In the genomic region with DNA sequence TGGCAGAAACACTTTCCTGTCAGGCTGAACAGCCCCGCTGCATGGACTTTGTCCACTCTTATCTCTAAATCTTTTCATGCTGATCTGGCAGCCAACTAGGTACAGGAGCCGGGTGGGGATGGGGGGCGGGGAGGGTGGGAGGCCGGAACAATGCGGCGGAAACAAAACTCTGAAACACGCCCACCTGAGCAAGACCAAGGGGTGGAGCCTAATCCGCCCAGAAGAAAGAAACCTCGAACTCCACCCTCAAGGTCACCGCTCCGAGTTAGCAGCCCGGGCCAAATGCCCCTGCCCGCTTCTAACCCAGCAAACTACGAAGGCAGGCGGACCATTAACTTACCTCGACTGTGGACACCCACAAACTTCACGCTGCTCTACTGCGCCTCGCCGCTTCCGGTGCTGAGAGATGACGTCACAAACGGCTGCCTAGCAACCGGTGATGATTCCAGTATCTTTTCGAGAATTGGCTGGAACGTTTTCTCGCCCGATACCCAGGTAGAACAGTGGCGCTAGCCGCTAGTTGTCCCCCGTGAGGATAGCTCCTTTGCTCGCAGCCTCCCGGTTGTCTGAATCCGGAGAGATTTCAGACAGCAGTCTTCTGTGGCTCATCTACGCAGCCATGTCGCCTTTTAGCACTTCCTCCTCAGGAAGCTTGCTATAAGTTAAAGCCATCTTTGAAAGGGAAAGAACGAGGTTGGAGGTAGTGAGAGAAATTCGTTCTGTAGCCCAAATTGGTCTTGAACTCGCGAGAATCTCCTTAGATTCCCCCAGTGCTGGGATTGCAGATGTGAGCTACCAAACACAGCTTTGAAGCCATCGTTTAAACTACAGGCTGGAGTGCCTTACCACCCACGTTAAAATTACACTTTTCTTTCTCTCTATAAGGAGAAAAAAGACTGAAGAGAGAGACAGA, we compare ENCODE assay signal across 8 mouse cellular contexts. TPM values are rescaled to one million over a fixed set of nuclear protein-coding genes. Genes with fewer than 3 reads are reported as not detected.
A peak's percentile ranks its signal among the peaks of the same experiment; 100 is the strongest.
DNase-seq lines count a peak whose midpoint lies in the region; ATAC-seq and TF ChIP-seq lines count a peak whose summit lies in the region.

A gene (minus strand): TSS at position 398 of the 913 bp plus-strand sequence.

- peak within 1 kb of the TSS; percentile 95 for H3K27ac ChIP-seq in forebrain, postnatal 0 days (ENCODE audit: low read depth, low read length)
- peak within 1 kb of the TSS; percentile 98 for H3K27ac ChIP-seq in lung, embryonic 15.5 days

- TF ChIP-seq CTCF in G1E (IDR thresholded peaks at IDR 0.05; ENCODE audit: low read depth, low read length): no peak
- peak; percentile 52 for TF ChIP-seq CTCF in forebrain, postnatal 0 days (IDR thresholded peaks at IDR 0.05; ENCODE audit: low read depth)

- peak; percentile 84 for DNase-seq in G1E (ENCODE audit: low spot score)
- peak; percentile 94 to 96 for DNase-seq in cerebellum, adult 18-20 months
- peak; percentile 98 for DNase-seq in forebrain, postnatal 0 days
- DNase-seq in heart, postnatal 4 days: peak; percentile 96
- peak; percentile 95 to 98 for DNase-seq in layer of hippocampus, adult 8-10 months (ENCODE audit: low spot score in 2 of 2)
- peak; percentile 88 for DNase-seq in ovary, adult 18-20 months (ENCODE audit: low spot score)
- peak; percentile 97 for DNase-seq in thymus, postnatal 0 days (ENCODE audit: low spot score)

- no peaks in the 10 kb centered on the region for H3K27me3 ChIP-seq in G1E (ENCODE audit: insufficient read depth, low read length)
- no peaks in the 10 kb centered on the region for H3K27me3 ChIP-seq in forebrain, postnatal 0 days (ENCODE audit: insufficient read depth, low read length)
- H3K27me3 ChIP-seq in lung, embryonic 15.5 days: no peaks in the 10 kb centered on the region

- H3K4me3 ChIP-seq in G1E (ENCODE audit: low read depth, low read length): peak within 1 kb of the TSS; percentile 80
- peak within 1 kb of the TSS; percentile 47 for H3K4me3 ChIP-seq in forebrain, postnatal 0 days (ENCODE audit: low read depth, low read length)
- peak within 1 kb of the TSS; percentile 61 for H3K4me3 ChIP-seq in lung, embryonic 15.5 days

- no peaks in the 10 kb centered on the region for H3K9me3 ChIP-seq in G1E (replicated peaks)
- no peaks in the 10 kb centered on the region for H3K9me3 ChIP-seq in forebrain, postnatal 0 days (ENCODE audit: low read length)
- H3K9me3 ChIP-seq in lung, embryonic 15.5 days: no peaks in the 10 kb centered on the region

- peaks cover 27% of the 10 kb centered on the region for H3K4me1 ChIP-seq in G1E (ENCODE audit: insufficient read depth, low read depth, low read length)
- H3K4me1 ChIP-seq in forebrain, postnatal 0 days (ENCODE audit: insufficient read depth): peaks cover 19% of the 10 kb centered on the region
- H3K4me1 ChIP-seq in lung, embryonic 15.5 days: peaks cover 18% of the 10 kb centered on the region

- ATAC-seq in G1E (ENCODE audit: extremely low read depth, insufficient number of reproducible peaks, low FRiP score, poor library complexity, severe bottlenecking): peak; percentile 92
- peak; percentile 97 for ATAC-seq in forebrain, postnatal 0 days
- ATAC-seq in lung, embryonic 15.5 days (ENCODE audit: borderline replicate concordance, extremely low read depth, low FRiP score, low TSS enrichment): peak; percentile 92

- 2% methylated on average over 42 of the region's 42 CpGs for WGBS in forebrain, postnatal 0 days
- under 1% methylated on average over 42 of the region's 42 CpGs for WGBS in lung, embryonic 15.5 days

- H3K4me2 ChIP-seq in forebrain, postnatal 0 days (ENCODE audit: low read depth): peak within 1 kb of the TSS; percentile 68
- H3K4me2 ChIP-seq in lung, embryonic 15.5 days: peak within 1 kb of the TSS; percentile 67

- peak within 1 kb of the TSS; percentile 61 for H3K9ac ChIP-seq in forebrain, postnatal 0 days
- H3K9ac ChIP-seq in lung, embryonic 15.5 days: peak within 1 kb of the TSS; percentile 67

- H3K36me3 ChIP-seq in G1E (replicated peaks): peaks cover 20% of the 10 kb centered on the region
- no peaks in the 10 kb centered on the region for H3K36me3 ChIP-seq in forebrain, postnatal 0 days (ENCODE audit: insufficient read depth)
- H3K36me3 ChIP-seq in lung, embryonic 15.5 days: no peaks in the 10 kb centered on the region

RNA-seq across cellular contexts. Expression of the gene that starts here (rescaled TPM):
- 10.9 and 11.1 TPM in 2 replicates for total RNA-seq in G1E (2014; fragmentation: Nextera tagmentation)
- 11.8 and 12.4 TPM in 2 replicates for total RNA-seq in G1E (2017)
- polyA plus RNA-seq in G1E (2012): 1.6 and 5.2 TPM in 2 replicates
- total RNA-seq in forebrain, postnatal 0 days (2014; rRNA removed): 22.5 and 26.7 TPM in 2 replicates
- 35.8 and 37.9 TPM in 2 replicates for polyA plus RNA-seq in forebrain, postnatal 0 days (2015; fragmentation: Nextera tagmentation; extraction: Ambion mirVana)
- total RNA-seq in heart, postnatal 4 days (2021): 10 to 100 TPM; 18.8 to 21.0 TPM
- 10 to 100 TPM; 27.1 to 33.3 (median 31.9) TPM for total RNA-seq in layer of hippocampus, adult 8-10 months (2022)
- 27.1 and 28.6 TPM in 2 replicates for polyA plus RNA-seq in lung, embryonic 15.5 days (2015; fragmentation: Nextera tagmentation; extraction: Ambion mirVana)
- 35.3 and 42.1 TPM in 2 replicates for polyA plus RNA-seq in thymus, postnatal 0 days (2015; fragmentation: Nextera tagmentation; extraction: Ambion mirVana)

Comparison
In these comparisons a context has a peak if more than half of its experiments do, and no peak if none do; other contexts are left out.
1. Peak in every context shown above with its lines: DNase-seq, ATAC-seq, H3K4me3 ChIP-seq and H3K27ac ChIP-seq.